Mouse (Mus musculus) erythroblast, embryonic 14.5 days (primary cell): Measurements from ENCODE around the gene Atp2c1.

Experiments used
- GATA1 ChIP-seq: IDR thresholded peaks from 2 replicates; pipeline ENCODE4 v1.6.1; 2012; ENCODE audit warnings: low read length, inconsistent platforms, mixed read lengths
- TAL1 ChIP-seq: IDR thresholded peaks from 3 replicates; pipeline ENCODE4 v1.6.1; 2012; ENCODE audit warnings: low read length, inconsistent platforms, mixed read lengths

DNA sequence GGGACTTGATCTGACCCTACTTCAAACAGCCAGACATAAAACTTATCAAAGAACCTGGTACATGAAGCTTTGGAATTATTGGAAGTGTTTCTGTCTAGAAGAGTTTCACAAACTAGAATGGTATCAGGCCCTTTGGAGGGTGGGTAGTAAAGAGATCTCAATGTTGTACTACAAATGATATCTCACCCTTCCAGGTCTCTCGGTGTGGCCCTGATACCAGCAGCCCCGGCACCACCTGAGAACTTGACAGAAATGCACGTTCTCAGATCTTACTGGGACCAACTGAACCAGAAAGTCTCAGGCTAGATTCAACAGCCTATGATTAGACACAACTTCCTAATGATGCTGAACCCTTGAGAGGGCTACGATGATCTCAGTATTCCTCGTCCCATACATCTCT lies 23.4 kb downstream of the Atp2c1 start:
- TF ChIP-seq GATA1 (no peak), TAL1 (no peak)
